In genomic region chr8:108880101-108880500, GRCm38 (mm10) we compare ENCODE assay signal across 22 mouse cellular contexts.
DNase-seq lines count a peak whose midpoint lies in the region; ATAC-seq and TF ChIP-seq lines count a peak whose summit lies in the region.
"Had no signal": no experiment of that assay in that cellular context is flagged by ENCODE, and none has a peak within 500 bp of the region (broad histone marks: within the 10 kb centered on the region; RNA-seq: fewer than 3 reads in every experiment).

No protein-coding gene starts in this region.

- 82% methylated on average over 6 of the region's 6 CpGs for WGBS in lung, embryonic 14.5 days
- WGBS in thymus, adult 2 months = 34% methylated on average over 6 of the region's 6 CpGs
- 83% methylated on average over 6 of the region's 6 CpGs for WGBS in intestine, embryonic 15.5 days

- H3K27me3 ChIP-seq in lung, embryonic 14.5 days (ENCODE audit: insufficient read depth, low read length) = no peaks in the 10 kb centered on the region
- H3K27me3 ChIP-seq in thymus, adult 2 months (ENCODE audit: control insufficient read depth, insufficient read depth, low read length) = no peaks in the 10 kb centered on the region
- no peaks in the 10 kb centered on the region for H3K27me3 ChIP-seq in intestine, embryonic 15.5 days (replicated peaks)
- H3K27me3 ChIP-seq: embryonic facial prominence, embryonic 12.5 days; forebrain, embryonic 15.5 days had no signal

- no peak for TF ChIP-seq CTCF in lung, embryonic 14.5 days (IDR thresholded peaks at IDR 0.05; ENCODE audit: low read depth)
- TF ChIP-seq CTCF in thymus, adult 2 months (IDR thresholded peaks at IDR 0.05; ENCODE audit: borderline replicate concordance, control insufficient read depth, extremely low read depth, insufficient read depth, low read length, poor library complexity) = no peak

- intact Hi-C loops in heart, postnatal 10 days (cut with DNase I) = no loop called here

- no peak for DNase-seq in lung, embryonic 14.5 days
- no peak for DNase-seq in lung, postnatal 10 days
- no peak for DNase-seq in thymus, adult 2 months
- no peak for DNase-seq in thymus, postnatal 10 days (ENCODE audit: low spot score in 2 of 2)
- peak; percentile 28 for DNase-seq in naive thymus-derived CD4-positive, alpha-beta T cell, adult 2 months (ENCODE audit: low read depth)
- DNase-seq in heart, postnatal 10 days = no peak
- DNase-seq: adrenal gland, adult 8-10 months; adrenal gland, postnatal 14 days; adrenal gland, postnatal 36 days; B cell, adult 2 months; cerebellum, adult 11-12 months; cerebellum, adult 2 months; cerebellum, adult 9-10 months; cerebellum, postnatal 10 days; cerebellum, postnatal 25 days had no signal

- no peak overlapping the region for H3K4me2 ChIP-seq in lung, embryonic 14.5 days
- H3K4me2 ChIP-seq in intestine, embryonic 15.5 days (replicated peaks) = no peak overlapping the region
- H3K4me2 ChIP-seq: embryonic facial prominence, embryonic 12.5 days; forebrain, embryonic 13.5 days; forebrain, embryonic 15.5 days had no signal

- H3K4me3 ChIP-seq in lung, embryonic 14.5 days (ENCODE audit: low read depth, low read length) = no peak overlapping the region
- no peak overlapping the region for H3K4me3 ChIP-seq in thymus, adult 2 months (ENCODE audit: control insufficient read depth, insufficient read depth, low read length)
- H3K4me3 ChIP-seq in intestine, embryonic 15.5 days (replicated peaks) = no peak overlapping the region
- H3K4me3 ChIP-seq: embryonic facial prominence, embryonic 10.5 days; embryonic facial prominence, embryonic 12.5 days; forebrain, embryonic 13.5 days; forebrain, embryonic 15.5 days had no signal

- peak overlapping the region; percentile 12; the same call in 1 of the 2 replicates for H3K27ac ChIP-seq in lung, embryonic 14.5 days (ENCODE audit: low read depth)
- peak overlapping the region; percentile 7; the same call in 1 of the 2 replicates for H3K27ac ChIP-seq in thymus, adult 2 months (ENCODE audit: control insufficient read depth, insufficient read depth, low read length)
- H3K27ac ChIP-seq in intestine, embryonic 15.5 days = no peak overlapping the region
- H3K27ac ChIP-seq: embryonic facial prominence, embryonic 10.5 days; embryonic facial prominence, embryonic 12.5 days; forebrain, embryonic 13.5 days; forebrain, embryonic 15.5 days had no signal

- H3K9me3 ChIP-seq in lung, embryonic 14.5 days (ENCODE audit: low read depth, low read length) = no peaks in the 10 kb centered on the region
- no peaks in the 10 kb centered on the region for H3K9me3 ChIP-seq in intestine, embryonic 15.5 days
- H3K9me3 ChIP-seq: embryonic facial prominence, embryonic 10.5 days; embryonic facial prominence, embryonic 12.5 days; forebrain, embryonic 13.5 days; forebrain, embryonic 15.5 days had no signal

- H3K9ac ChIP-seq in lung, embryonic 14.5 days = no peak overlapping the region
- no peak overlapping the region for H3K9ac ChIP-seq in intestine, embryonic 15.5 days
- H3K9ac ChIP-seq: embryonic facial prominence, embryonic 12.5 days; forebrain, embryonic 13.5 days; forebrain, embryonic 15.5 days had no signal

- H3K4me1 ChIP-seq in lung, embryonic 14.5 days (ENCODE audit: insufficient read depth) = peaks cover 9% of the 10 kb centered on the region; the same call in 1 of the 2 replicates
- peaks cover 26% of the 10 kb centered on the region for H3K4me1 ChIP-seq in thymus, adult 2 months (replicated peaks; ENCODE audit: control insufficient read depth, insufficient read depth, low read length)
- H3K4me1 ChIP-seq in intestine, embryonic 15.5 days (replicated peaks) = peaks cover 21% of the 10 kb centered on the region

- no peak for ATAC-seq in lung, embryonic 14.5 days (ENCODE audit: insufficient read depth)
- ATAC-seq in intestine, embryonic 15.5 days = no peak
- ATAC-seq: activated CD4-positive, CD25-positive, alpha-beta regulatory T cell, adult 4 months; CD4-positive, CD25-positive, alpha-beta regulatory T cell, adult 4 months; forebrain, embryonic 13.5 days; forebrain, embryonic 15.5 days had no signal

- H3K36me3 ChIP-seq in lung, embryonic 14.5 days (ENCODE audit: insufficient read depth) = peaks cover 2% of the 10 kb centered on the region; the same call in 1 of the 2 replicates
- no peaks in the 10 kb centered on the region for H3K36me3 ChIP-seq in thymus, adult 2 months (ENCODE audit: control insufficient read depth, insufficient read depth, low read length)
- H3K36me3 ChIP-seq in intestine, embryonic 15.5 days = no peaks in the 10 kb centered on the region
- H3K36me3 ChIP-seq: forebrain, embryonic 15.5 days had no signal

- TF ChIP-seq POLR2A in thymus, adult 2 months (IDR thresholded peaks at IDR 0.05; ENCODE audit: control insufficient read depth, extremely low read depth, insufficient read depth, low read length, poor library complexity) = no peak
